Mouse (Mus musculus): ENCODE measurements at regions not wholly inside any gene's neighbourhood (a gene's known extent, or its start where the extent isn't known, plus 50 kb on each side); places are given as distances from the start of the nearest gene placed in this dataset.
A peak's percentile ranks its signal among the peaks of the same experiment; 100 is the strongest.

DNA sequence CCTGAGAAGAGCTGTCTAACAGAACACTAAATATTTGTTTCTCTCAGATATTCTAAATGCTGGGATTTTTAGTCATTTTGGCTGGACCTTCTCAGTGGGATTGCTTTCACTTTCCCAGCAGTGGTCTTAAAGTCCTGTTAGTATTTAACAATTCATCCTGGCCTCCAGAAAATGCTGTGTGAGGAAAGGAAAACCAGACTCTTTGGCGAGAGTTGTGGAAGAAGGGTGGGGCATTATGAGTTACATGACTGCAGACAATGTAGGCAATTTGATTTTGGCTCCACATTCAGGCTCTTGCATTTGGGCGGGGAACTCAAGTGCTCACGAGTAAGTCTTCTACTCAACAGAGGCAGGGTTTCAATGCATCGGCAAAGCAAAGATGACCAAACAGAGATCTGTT, 406.1 kb upstream of the Gm765 start:
- DNase-seq: no peak

- peak; percentile 9 for DNase-seq
Observed at GRCm38 (mm10) chr6:98746976-98747375, 404.4 kb upstream of the Gm765 start.

DNA sequence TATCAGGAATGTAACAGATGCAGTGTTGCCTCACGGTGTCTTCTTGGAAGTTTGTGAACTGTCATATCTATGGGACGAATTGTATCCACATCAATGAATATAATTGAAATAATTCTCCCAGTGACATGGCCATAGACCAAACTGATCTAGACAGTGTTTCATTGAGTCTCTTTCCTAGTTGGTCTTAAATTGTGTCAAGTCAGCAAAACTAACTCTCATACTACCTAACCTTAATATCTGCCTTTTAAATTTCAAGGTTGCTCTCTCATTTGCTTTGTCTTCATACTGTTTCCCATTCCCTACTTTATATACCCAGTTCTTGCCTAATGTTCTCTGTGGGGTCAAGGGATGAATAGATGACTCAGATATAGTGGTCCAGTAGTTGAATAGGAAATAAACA, 397.9 kb upstream of the Gm765 start:
- no peak for DNase-seq

- no peak for DNase-seq
Observed at GRCm38 (mm10) chr6:98731010-98731530, 388.5 kb upstream of the Gm765 start.

- DNase-seq: no peak
Observed at GRCm38 (mm10) chr6:98726605-98727144, 384.1 kb upstream of the Gm765 start.

DNA sequence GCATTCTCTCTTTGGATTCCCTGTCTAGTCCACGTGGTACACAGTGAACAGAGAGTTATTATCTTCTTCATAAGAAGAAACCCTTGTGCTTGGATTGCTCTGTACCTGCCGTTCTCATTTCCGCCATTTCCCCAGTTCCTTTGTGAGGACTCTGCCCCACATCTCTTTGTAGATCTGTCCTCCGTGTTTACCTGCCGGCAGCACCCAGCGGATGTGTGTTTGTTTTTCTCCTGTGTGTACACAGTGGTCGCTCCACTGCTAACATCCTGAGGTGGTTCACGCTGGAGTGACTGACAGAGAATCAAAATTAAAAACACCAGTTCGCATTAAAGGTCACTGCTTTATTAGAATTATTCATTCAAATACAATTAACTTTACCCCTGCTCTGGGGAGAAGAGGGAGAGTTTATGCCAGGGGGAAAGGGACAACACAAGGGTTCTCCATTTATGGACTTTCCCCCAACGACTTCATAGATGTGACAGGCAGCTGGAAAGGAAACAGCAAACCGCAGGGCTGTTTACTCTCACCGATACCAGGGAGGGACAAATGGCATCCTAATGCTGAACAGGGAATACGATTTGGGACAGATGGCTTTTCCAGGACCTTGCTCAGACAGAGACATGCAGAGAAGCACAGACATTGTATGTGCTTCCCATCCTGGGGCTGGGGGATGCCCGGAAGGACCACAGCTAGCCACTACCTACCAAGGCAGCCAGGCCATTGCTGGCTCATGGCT, 362.5 kb upstream of the Gm765 start:
- no peak for DNase-seq

- no peak for DNase-seq
Observed at GRCm38 (mm10) chr6:98697571-98697970, 355.0 kb upstream of the Gm765 start.

DNA sequence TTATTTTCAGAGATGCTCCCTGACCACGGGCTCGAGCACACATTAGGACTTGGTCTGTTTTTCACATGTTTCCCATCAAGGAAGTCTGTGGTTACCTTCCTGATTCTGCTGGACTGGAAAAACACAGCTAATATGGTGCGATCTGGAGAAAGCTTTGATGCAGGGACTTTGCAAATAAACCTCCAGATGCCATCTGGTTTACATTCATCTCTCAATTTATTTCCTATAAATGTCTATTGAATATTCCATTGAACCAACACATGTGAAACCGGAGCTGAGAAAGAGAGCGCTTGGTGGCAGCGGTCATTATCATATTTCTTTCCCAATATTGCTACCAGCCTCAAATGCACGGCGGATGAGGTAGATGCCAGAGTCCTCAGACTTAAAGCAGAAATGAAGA, 350.9 kb upstream of the Gm765 start:
- no peak for DNase-seq

GRCm38 (mm10) chr6:98690133-98690532, 347.6 kb upstream of the Gm765 start:
- no peak for DNase-seq

DNA sequence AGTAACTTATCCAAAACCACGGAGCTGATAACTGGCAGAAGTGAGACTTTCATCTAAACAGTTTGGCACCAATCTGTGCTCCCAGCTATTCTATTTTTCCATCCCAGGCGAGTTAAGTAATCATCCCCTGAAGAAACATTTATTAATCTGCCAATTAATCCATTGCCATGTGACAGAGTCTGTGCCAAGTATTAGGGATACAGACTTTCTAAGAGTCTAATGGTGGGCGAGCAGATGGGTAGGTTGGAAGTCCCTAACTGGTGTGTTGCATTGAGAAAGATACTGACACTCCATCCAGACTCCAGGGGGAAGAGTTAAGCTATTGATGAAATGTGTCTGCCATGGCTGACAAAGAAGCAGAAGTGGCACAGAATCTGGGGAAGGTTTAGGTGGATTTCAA, 346.8 kb upstream of the Gm765 start:
- no peak for DNase-seq

DNA sequence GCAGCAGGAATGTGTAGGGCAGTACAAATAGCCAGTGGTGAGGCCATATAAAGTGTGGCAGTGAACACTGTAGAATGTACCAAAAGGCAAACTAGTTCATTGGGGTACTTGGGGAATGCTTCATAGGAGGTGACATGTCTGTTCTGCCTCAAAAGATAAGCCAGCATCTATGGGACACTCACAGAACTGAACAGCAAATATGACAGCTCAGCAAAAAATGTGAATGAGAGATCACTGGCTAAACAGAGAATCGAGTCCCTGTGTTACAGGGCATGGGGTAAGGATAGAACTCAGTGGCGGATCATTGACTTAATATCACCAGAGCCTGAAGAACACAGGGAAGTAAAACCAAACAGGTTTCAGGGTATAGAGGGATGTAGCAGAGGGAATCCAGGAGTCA, 346.1 kb upstream of the Gm765 start:
- no peak for DNase-seq

GRCm38 (mm10) chr6:98666388-98666989, 323.9 kb upstream of the Gm765 start:
- DNase-seq: no peak

- no peak for DNase-seq
Observed at GRCm38 (mm10) chr6:98651827-98652226, 309.3 kb upstream of the Gm765 start.

- no peak for DNase-seq
Observed at GRCm38 (mm10) chr6:98651315-98651714, 308.8 kb upstream of the Gm765 start.

GRCm38 (mm10) chr6:98640316-98640715, 297.8 kb upstream of the Gm765 start:
- DNase-seq: no peak

DNA sequence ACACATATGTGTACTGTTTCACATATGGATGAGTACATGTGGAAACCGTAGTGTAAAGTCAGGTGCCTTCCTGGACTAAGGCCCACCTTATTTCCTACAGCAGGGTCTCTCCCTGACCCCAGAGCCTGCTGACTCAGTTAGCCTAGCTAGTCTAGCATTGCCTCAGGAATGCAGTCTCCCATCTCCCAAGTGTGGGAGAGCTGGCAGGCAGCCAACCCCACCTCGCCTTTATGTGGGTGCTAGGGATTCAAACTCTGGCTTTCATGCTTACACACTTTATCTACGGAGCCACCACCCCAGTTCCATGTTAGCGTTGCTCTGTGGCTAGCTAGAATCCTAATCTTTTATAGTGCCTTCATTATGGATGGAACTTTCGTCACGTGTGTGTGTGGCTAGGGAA, 293.3 kb upstream of the Gm765 start:
- peak; percentile 5 for DNase-seq

- no peak for DNase-seq
Observed at GRCm38 (mm10) chr6:98632278-98633063, 289.9 kb upstream of the Gm765 start.

GRCm38 (mm10) chr6:98631269-98631668, 288.7 kb upstream of the Gm765 start:
- no peak for DNase-seq

GRCm38 (mm10) chr6:98629646-98630045, 287.1 kb upstream of the Gm765 start:
- DNase-seq: no peak

GRCm38 (mm10) chr6:98626435-98626834, 283.9 kb upstream of the Gm765 start:
- DNase-seq: no peak

- DNase-seq: no peak
Observed at GRCm38 (mm10) chr6:98620886-98621285, 278.3 kb upstream of the Gm765 start.

GRCm38 (mm10) chr6:98613030-98613429, 270.5 kb upstream of the Gm765 start:
- DNase-seq: no peak

GRCm38 (mm10) chr6:98609133-98609532, 266.6 kb upstream of the Gm765 start:
- DNase-seq: no peak

All from kidney, postnatal 10 days (tissue).